Mouse (Mus musculus): ENCODE results near the gene Pbrm1. TPM values are rescaled to one million over a fixed set of nuclear protein-coding genes. Genes with fewer than 3 reads are reported as not detected.

Gene Pbrm1
- total RNA-seq, 2 experiments from 2014 or later: 97.2 to 101 TPM

DNA sequence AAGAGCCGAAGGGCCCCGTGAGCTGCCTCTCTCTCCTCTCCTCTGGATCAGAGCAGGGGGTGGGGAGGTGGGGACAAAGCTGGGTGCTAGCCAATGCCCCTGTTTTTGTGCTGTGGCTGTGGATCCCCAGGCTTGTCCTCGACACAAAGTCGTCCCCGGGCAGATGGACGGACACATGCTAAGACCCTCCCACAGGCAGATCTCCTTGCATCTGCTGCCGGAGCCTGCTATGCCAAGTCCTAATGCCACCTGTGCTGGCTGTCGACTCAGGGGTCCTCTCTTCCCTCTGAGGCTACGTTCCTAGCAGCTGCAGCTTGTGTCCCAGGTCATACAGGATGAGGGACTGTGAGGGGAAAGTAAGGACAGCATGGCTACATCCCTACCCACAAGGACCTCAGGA lies 147.9 kb downstream of the Pbrm1 start:
- no peak for DNase-seq

DNA sequence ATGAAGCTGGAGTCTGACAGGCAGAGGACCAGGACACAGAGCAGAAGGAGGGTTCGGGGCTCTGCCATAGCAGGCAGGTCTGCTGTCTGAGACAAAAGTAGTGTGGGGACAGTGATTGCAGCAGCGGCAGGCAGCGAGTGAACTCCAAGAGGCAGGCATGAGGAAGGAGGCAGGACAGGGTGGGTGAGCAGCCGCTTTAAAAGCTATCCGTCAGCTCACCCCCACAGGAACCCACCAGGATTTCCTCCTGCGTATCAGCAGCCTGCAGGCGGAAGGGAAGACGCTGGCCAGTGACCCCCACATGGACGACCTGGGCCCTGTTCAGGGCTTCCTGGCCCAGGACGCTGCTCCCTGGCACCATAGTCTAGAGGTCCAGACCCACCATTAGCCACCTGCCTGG lies 149.5 kb downstream of the Pbrm1 start, which contains the start of gene Stab1:
Stab1 (minus strand) TSS at position 217 of the 400 bp plus-strand sequence.
- DNase-seq: peak; percentile 66

DNA sequence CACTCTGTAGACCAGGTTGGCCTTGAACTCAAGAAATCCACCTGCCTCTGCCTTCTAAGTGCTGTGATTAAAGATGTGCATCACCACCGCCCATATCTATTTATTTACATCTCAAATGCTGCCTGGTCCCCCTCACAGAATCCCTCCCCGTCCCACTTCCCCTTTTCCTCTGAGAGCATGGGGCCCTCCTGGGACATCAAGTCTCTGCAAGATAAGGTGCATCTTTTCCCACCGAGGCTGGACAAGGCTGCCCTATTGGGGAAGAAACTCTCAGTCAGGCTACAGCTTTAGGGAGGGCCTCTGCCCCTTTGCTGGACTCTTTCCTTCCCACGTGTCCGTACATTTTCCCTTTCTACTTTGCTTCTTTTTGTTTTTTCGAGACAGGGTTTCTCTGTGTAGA lies 150.6 kb downstream of the Pbrm1 start:
- no peak for DNase-seq

DNA sequence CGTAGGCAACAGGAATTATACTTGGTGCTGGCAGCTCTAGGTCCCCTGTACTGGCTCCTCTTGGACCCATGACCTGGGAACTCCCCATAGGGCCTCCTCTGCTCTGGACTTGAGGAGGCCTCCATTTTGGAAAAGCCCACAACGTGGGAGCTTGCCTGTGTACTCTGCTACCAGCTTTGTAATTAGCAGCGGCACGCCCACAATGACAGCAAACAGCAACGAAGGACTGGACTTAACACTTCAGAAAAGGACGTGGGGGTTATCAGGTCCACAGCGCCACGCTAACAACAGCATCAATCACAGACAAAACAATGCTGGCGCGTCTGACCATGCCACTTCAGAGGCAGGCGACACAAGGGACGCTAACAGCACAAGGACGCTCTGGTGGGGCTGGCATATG lies 152.0 kb downstream of the Pbrm1 start:
- no peak for DNase-seq

Other genes starting within 250 kb of the Pbrm1 start
- 10 to 100 TPM; 14.4 to 14.7 TPM for gene Tmem110, start 193.5 kb upstream of the Pbrm1 start, total RNA-seq (2021)
- gene Mustn1, start 139.9 kb upstream of the Pbrm1 start, total RNA-seq (2021): 1 to 10 TPM; 6.9 to 7.3 TPM
- gene Itih4, start 132.7 kb upstream of the Pbrm1 start, total RNA-seq (2021): 1 to 10 TPM; 1.6 to 2.5 TPM
- under 1 TPM; 0.55 to 0.74 TPM for gene Itih3, start 95.4 kb upstream of the Pbrm1 start, total RNA-seq (2021)
- gene Itih1, start 75.8 kb upstream of the Pbrm1 start, total RNA-seq (2021): not detected
- gene Nek4, start 67.8 kb upstream of the Pbrm1 start, total RNA-seq (2021): 1 to 10 TPM; 3.6 to 4.6 TPM
- 10 to 100 TPM; 31.2 to 32.3 TPM for gene Glt8d1, start 17.7 kb upstream of the Pbrm1 start, total RNA-seq (2021)
- 100 to 1,000 TPM; 176 to 181 TPM for gene Spcs1, start 17.5 kb upstream of the Pbrm1 start, total RNA-seq (2021)
- 10 to 100 TPM; 37.9 to 41.4 TPM for gene Gnl3, start within 50 bp of the Pbrm1 start, total RNA-seq (2021)
- 10 to 100 TPM; 80.5 to 91.4 TPM for gene Smim4, start 109.8 kb downstream of the Pbrm1 start, total RNA-seq (2021)
- 10 to 100 TPM; 91.8 to 93.8 TPM for gene Nt5dc2, start 111.9 kb downstream of the Pbrm1 start, total RNA-seq (2021)
- 10 to 100 TPM; 77.1 to 84.3 TPM for gene Stab1, start 149.5 kb downstream of the Pbrm1 start, total RNA-seq (2021)
- gene Tnnc1, start 189.2 kb downstream of the Pbrm1 start, total RNA-seq (2021): 1,000 to 10,000 TPM; 5,292 to 5,773 TPM
- 100 to 1,000 TPM; 301 to 310 TPM for gene Nisch, start 197.8 kb downstream of the Pbrm1 start, total RNA-seq (2021)
- gene Sema3g, start 198.7 kb downstream of the Pbrm1 start, total RNA-seq (2021): 10 to 100 TPM in 1 of 2 experiments, 1 to 10 TPM in 1; 9.2 to 11.4 TPM
- gene Phf7, start 232.2 kb downstream of the Pbrm1 start, total RNA-seq (2021): 1 to 10 TPM; 5.5 to 6.4 TPM
- gene Bap1, start 232.3 kb downstream of the Pbrm1 start, total RNA-seq (2021): 10 to 100 TPM; 54.4 to 54.8 TPM

All from heart, postnatal 4 days (tissue).